Mouse (Mus musculus): ENCODE measurements at regions not wholly inside any gene's neighbourhood (a gene's known extent, or its start where the extent isn't known, plus 50 kb on each side); places are given as distances from the start of the nearest gene placed in this dataset.

GRCm38 (mm10) chr4:137187592-137187991, 89.7 kb upstream of the Wnt4 start:
- Histone ChIP-seq H3K27ac (replicated peaks) (no peak overlapping the region), H3K4me1 (peaks cover 22% of the 10 kb centered on the region), H3K9me3 (replicated peaks) (no peaks in the 10 kb centered on the region), H3K36me3 (no peaks in the 10 kb centered on the region), H3K4me3 (no peak overlapping the region), H3K27me3 (ENCODE audit: low read depth, poor library complexity, severe bottlenecking) (peaks cover 17% of the 10 kb centered on the region)
- DNase-seq (ENCODE audit: low spot score), result no peak
- WGBS, result 83% methylated on average over 3 of the region's 3 CpGs

- Histone ChIP-seq H3K4me1 (peaks cover 22% of the 10 kb centered on the region), H3K9me3 (replicated peaks) (no peaks in the 10 kb centered on the region), H3K36me3 (no peaks in the 10 kb centered on the region), H3K27ac (replicated peaks) (no peak overlapping the region), H3K27me3 (ENCODE audit: low read depth, poor library complexity, severe bottlenecking) (peaks cover 19% of the 10 kb centered on the region), H3K4me3 (no peak overlapping the region)
- WGBS, result 90% methylated on average over 9 of the region's 9 CpGs
- DNase-seq (ENCODE audit: low spot score), result no peak
Observed at GRCm38 (mm10) chr4:137187051-137187450, 90.2 kb upstream of the Wnt4 start.

- peak overlapping the region; percentile 74 for H3K27ac ChIP-seq (replicated peaks)
- 90% methylated on average over 4 of the region's 4 CpGs for WGBS
- no peaks in the 10 kb centered on the region for H3K9me3 ChIP-seq (replicated peaks)
- H3K4me1 ChIP-seq, result peaks cover 26% of the 10 kb centered on the region
- H3K4me3 ChIP-seq, result no peak overlapping the region
- peaks cover 19% of the 10 kb centered on the region for H3K27me3 ChIP-seq (ENCODE audit: low read depth, poor library complexity, severe bottlenecking)
- DNase-seq (ENCODE audit: low spot score), result no peak
- no peaks in the 10 kb centered on the region for H3K36me3 ChIP-seq
Observed at GRCm38 (mm10) chr4:137185001-137185400, 92.3 kb upstream of the Wnt4 start.

GRCm38 (mm10) chr4:137183181-137183850, 94.0 kb upstream of the Wnt4 start:
- no peak for DNase-seq (ENCODE audit: low spot score)
- Histone ChIP-seq H3K4me1 (peaks cover 26% of the 10 kb centered on the region), H3K36me3 (no peaks in the 10 kb centered on the region), H3K27me3 (ENCODE audit: low read depth, poor library complexity, severe bottlenecking) (peaks cover 19% of the 10 kb centered on the region), H3K9me3 (replicated peaks) (no peaks in the 10 kb centered on the region), H3K27ac (replicated peaks) (peak overlapping the region; percentile 42; the same call in 1 of the 2 replicates), H3K4me3 (no peak overlapping the region)
- WGBS, result 67% methylated on average over 10 of the region's 10 CpGs

- DNase-seq (ENCODE audit: low spot score), result no peak
- H3K27ac ChIP-seq (replicated peaks), result no peak overlapping the region
- H3K4me3 ChIP-seq, result no peak overlapping the region
- H3K36me3 ChIP-seq, result no peaks in the 10 kb centered on the region
- H3K9me3 ChIP-seq (replicated peaks), result no peaks in the 10 kb centered on the region
- H3K4me1 ChIP-seq, result peaks cover 26% of the 10 kb centered on the region
- WGBS, result 88% methylated on average over 14 of the region's 14 CpGs
- peaks cover 19% of the 10 kb centered on the region for H3K27me3 ChIP-seq (ENCODE audit: low read depth, poor library complexity, severe bottlenecking)
Observed at GRCm38 (mm10) chr4:137182547-137182946, 94.7 kb upstream of the Wnt4 start.

- WGBS, result 61% methylated on average over 8 of the region's 8 CpGs
- no peak overlapping the region for H3K4me3 ChIP-seq
- H3K4me1 ChIP-seq, result peaks cover 26% of the 10 kb centered on the region
- H3K27me3 ChIP-seq (ENCODE audit: low read depth, poor library complexity, severe bottlenecking), result peaks cover 16% of the 10 kb centered on the region
- no peaks in the 10 kb centered on the region for H3K9me3 ChIP-seq (replicated peaks)
- H3K36me3 ChIP-seq, result no peaks in the 10 kb centered on the region
- DNase-seq (ENCODE audit: low spot score), result peak; percentile 22
- peak overlapping the region; percentile 13; the same call in 1 of the 2 replicates for H3K27ac ChIP-seq (replicated peaks)
Observed at GRCm38 (mm10) chr4:137181252-137181651, 96.0 kb upstream of the Wnt4 start.

- Histone ChIP-seq H3K27me3 (ENCODE audit: low read depth, poor library complexity, severe bottlenecking) (peaks cover 12% of the 10 kb centered on the region), H3K4me1 (peaks cover 23% of the 10 kb centered on the region), H3K36me3 (no peaks in the 10 kb centered on the region), H3K4me3 (no peak overlapping the region), H3K27ac (replicated peaks) (no peak overlapping the region), H3K9me3 (replicated peaks) (no peaks in the 10 kb centered on the region)
- 82% methylated on average over 2 of the region's 2 CpGs for WGBS
- DNase-seq (ENCODE audit: low spot score), result no peak
Observed at GRCm38 (mm10) chr4:137180083-137180482, 97.2 kb upstream of the Wnt4 start.

- 83% methylated on average over 3 of the region's 3 CpGs for WGBS
- Histone ChIP-seq H3K27ac (replicated peaks) (no peak overlapping the region), H3K4me1 (peaks cover 11% of the 10 kb centered on the region), H3K9me3 (replicated peaks) (no peaks in the 10 kb centered on the region), H3K36me3 (no peaks in the 10 kb centered on the region), H3K4me3 (no peak overlapping the region), H3K27me3 (ENCODE audit: low read depth, poor library complexity, severe bottlenecking) (peaks cover 11% of the 10 kb centered on the region)
- no peak for DNase-seq (ENCODE audit: low spot score)
Observed at GRCm38 (mm10) chr4:137178833-137179232, 98.5 kb upstream of the Wnt4 start.

GRCm38 (mm10) chr4:137164933-137165332, 112.4 kb upstream of the Wnt4 start:
- 40% methylated on average over 9 of the region's 9 CpGs for WGBS
- Histone ChIP-seq H3K27ac (replicated peaks) (no peak overlapping the region), H3K4me1 (peaks cover 8% of the 10 kb centered on the region), H3K9me3 (replicated peaks) (no peaks in the 10 kb centered on the region), H3K4me3 (peak overlapping the region; percentile 37), H3K27me3 (ENCODE audit: low read depth, poor library complexity, severe bottlenecking) (peaks cover 36% of the 10 kb centered on the region), H3K36me3 (no peaks in the 10 kb centered on the region)
- peak; percentile 18 for DNase-seq (ENCODE audit: low spot score)

GRCm38 (mm10) chr4:137164429-137164828, 112.9 kb upstream of the Wnt4 start:
- DNase-seq (ENCODE audit: low spot score), result peak; percentile 76
- H3K9me3 ChIP-seq (replicated peaks), result no peaks in the 10 kb centered on the region
- H3K4me1 ChIP-seq, result peaks cover 8% of the 10 kb centered on the region
- WGBS, result 3% methylated on average over 12 of the region's 12 CpGs
- peaks cover 36% of the 10 kb centered on the region for H3K27me3 ChIP-seq (ENCODE audit: low read depth, poor library complexity, severe bottlenecking)
- H3K36me3 ChIP-seq, result no peaks in the 10 kb centered on the region
- H3K4me3 ChIP-seq, result peak overlapping the region; percentile 37
- H3K27ac ChIP-seq (replicated peaks), result no peak overlapping the region

- H3K36me3 ChIP-seq, result no peaks in the 10 kb centered on the region
- WGBS, result 66% methylated on average over 12 of the region's 12 CpGs
- peaks cover 8% of the 10 kb centered on the region for H3K4me1 ChIP-seq
- H3K27me3 ChIP-seq (ENCODE audit: low read depth, poor library complexity, severe bottlenecking), result peaks cover 36% of the 10 kb centered on the region
- H3K9me3 ChIP-seq (replicated peaks), result no peaks in the 10 kb centered on the region
- H3K27ac ChIP-seq (replicated peaks), result no peak overlapping the region
- DNase-seq (ENCODE audit: low spot score), result no peak
- H3K4me3 ChIP-seq, result no peak overlapping the region
Observed at GRCm38 (mm10) chr4:137163962-137164361, 113.3 kb upstream of the Wnt4 start.

- Histone ChIP-seq H3K27ac (replicated peaks) (no peak overlapping the region), H3K4me3 (no peak overlapping the region), H3K9me3 (replicated peaks) (no peaks in the 10 kb centered on the region), H3K4me1 (peaks cover 14% of the 10 kb centered on the region), H3K36me3 (no peaks in the 10 kb centered on the region), H3K27me3 (ENCODE audit: low read depth, poor library complexity, severe bottlenecking) (peaks cover 31% of the 10 kb centered on the region)
- WGBS, result 92% methylated on average over 7 of the region's 7 CpGs
- no peak for DNase-seq (ENCODE audit: low spot score)
Observed at GRCm38 (mm10) chr4:137160526-137160925, 111.9 kb upstream of the Zbtb40 start.

- Histone ChIP-seq H3K36me3 (no peaks in the 10 kb centered on the region), H3K27ac (replicated peaks) (no peak overlapping the region), H3K27me3 (ENCODE audit: low read depth, poor library complexity, severe bottlenecking) (peaks cover 8% of the 10 kb centered on the region), H3K9me3 (replicated peaks) (no peaks in the 10 kb centered on the region), H3K4me3 (no peak overlapping the region), H3K4me1 (peaks cover 6% of the 10 kb centered on the region; the same call in 1 of the 2 replicates)
- WGBS, result 85% methylated on average over 9 of the region's 9 CpGs
- DNase-seq (ENCODE audit: low spot score), result no peak
Observed at GRCm38 (mm10) chr4:137158201-137158600, 109.6 kb upstream of the Zbtb40 start.

Data from midbrain, embryonic 10.5 days (tissue).